Mouse (Mus musculus) kidney, embryonic 15.5 days (tissue): ENCODE data around the gene Rnf151. TPM values are rescaled to one million over a fixed set of nuclear protein-coding genes. Genes with fewer than 3 reads are reported as not detected.
A peak's percentile ranks its signal among the peaks of the same experiment; 100 is the strongest.
"Not testable (repeated sequence)": the region's sequence is repeated elsewhere in the genome, so short reads cannot be mapped to it uniquely, and the experiment has no call there.

Experiments
- ATAC-seq: fragments of 200-750 bp; cut with Nextera tagmentation; replicated peaks from 2 replicates; pipeline ENCODE4 v1.8.0; 2017; ENCODE audit warnings: moderate TSS enrichment; ENCODE audit not compliant: low FRiP score
- H3K27ac ChIP-seq: fragments of 300-500 bp; sonication (generic); 2 replicates; pipeline ENCODE4 v1.5.1; 2015; ENCODE audit warnings: mild to moderate bottlenecking, inconsistent platforms
- H3K27me3 ChIP-seq: fragments of 300-500 bp; sonication (generic); 2 replicates; pipeline ENCODE4 v1.6.1; 2015; ENCODE audit warnings: inconsistent platforms
- H3K36me3 ChIP-seq: fragments of 300-500 bp; sonication (generic); 2 replicates; pipeline ENCODE4 v1.6.1; 2015; ENCODE audit warnings: inconsistent platforms
- H3K4me1 ChIP-seq: fragments of 300-500 bp; sonication (generic); 2 replicates; pipeline ENCODE4 v1.6.1; 2015; ENCODE audit warnings: inconsistent platforms
- H3K4me2 ChIP-seq: fragments of 300-500 bp; sonication (generic); 2 replicates; pipeline ENCODE4 v1.6.1; 2015; ENCODE audit warnings: moderate library complexity, mild to moderate bottlenecking, inconsistent platforms
- H3K4me3 ChIP-seq: fragments of 300-500 bp; sonication (generic); replicated peaks from 2 replicates; pipeline ENCODE4 v1.5.1; 2015; ENCODE audit warnings: mild to moderate bottlenecking, inconsistent platforms
- H3K9ac ChIP-seq: fragments of 300-500 bp; sonication (generic); 2 replicates; pipeline ENCODE4 v1.6.1; 2015; ENCODE audit warnings: mild to moderate bottlenecking, inconsistent platforms
- H3K9me3 ChIP-seq: fragments of 300-500 bp; sonication (generic); replicated peaks from 2 replicates; pipeline ENCODE4 v1.6.1; 2016; ENCODE audit warnings: inconsistent platforms
- whole genome bisulfite sequencing: fragments of 180-500 bp; shearing (Covaris S2); methylation state at CpG from one replicate; pipeline ENCODE4 v1.1.7; 2015; ENCODE audit warnings: mixed read lengths; 5-methylcytosine and 5-hydroxymethylcytosine counted together
- polyA plus RNA-seq: library from polyadenylated mRNA; unstranded; fragments of >200 nt; fragmentation: Nextera tagmentation; extraction: Ambion mirVana; gene quantifications from 2 replicates; pipeline ENCODE4 v1.2.1, GENCODE M21; 2015

The Rnf151 gene
- polyA plus RNA-seq, 1 experiment from 2014 or later, result not detected

DNA sequence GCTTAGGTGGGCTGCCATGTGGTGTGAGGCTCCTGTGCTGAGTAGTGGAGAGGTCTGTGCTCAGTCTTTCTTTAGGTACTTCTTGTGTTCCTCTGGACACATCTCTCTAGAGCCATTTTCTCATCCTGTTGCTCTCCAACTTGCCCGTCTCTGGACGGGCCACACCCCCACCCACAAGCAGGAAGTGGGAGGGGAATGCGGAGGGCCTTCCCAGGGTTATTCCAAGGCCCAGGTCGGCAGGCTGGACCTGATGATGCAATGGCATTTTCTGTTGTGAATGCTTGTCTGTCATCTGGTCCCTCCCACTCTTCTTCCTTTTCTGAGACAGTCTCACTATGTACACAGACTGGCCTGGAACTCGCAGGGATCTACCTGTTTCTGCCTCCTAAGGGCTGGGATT lies 45.7 kb downstream of the Rnf151 start:
- H3K27me3 ChIP-seq, result no peaks in the 10 kb centered on the region
- H3K4me3 ChIP-seq, result peak overlapping the region; percentile 1; the same call in 1 of the 2 replicates
- H3K4me1 ChIP-seq, result peaks cover 43% of the 10 kb centered on the region
- peaks cover 13% of the 10 kb centered on the region for H3K36me3 ChIP-seq
- 20% methylated on average over 5 of the region's 5 CpGs for WGBS
- no peak for ATAC-seq
- peak overlapping the region; percentile 81 for H3K4me2 ChIP-seq
- H3K9me3 ChIP-seq, result no peaks in the 10 kb centered on the region
- H3K9ac ChIP-seq, result 0 out of 2 replicates have a peak overlapping the region, but pooled peaks have one; percentile 23
- H3K27ac ChIP-seq, result peak overlapping the region; percentile 22; the same call in 1 of the 2 replicates

DNA sequence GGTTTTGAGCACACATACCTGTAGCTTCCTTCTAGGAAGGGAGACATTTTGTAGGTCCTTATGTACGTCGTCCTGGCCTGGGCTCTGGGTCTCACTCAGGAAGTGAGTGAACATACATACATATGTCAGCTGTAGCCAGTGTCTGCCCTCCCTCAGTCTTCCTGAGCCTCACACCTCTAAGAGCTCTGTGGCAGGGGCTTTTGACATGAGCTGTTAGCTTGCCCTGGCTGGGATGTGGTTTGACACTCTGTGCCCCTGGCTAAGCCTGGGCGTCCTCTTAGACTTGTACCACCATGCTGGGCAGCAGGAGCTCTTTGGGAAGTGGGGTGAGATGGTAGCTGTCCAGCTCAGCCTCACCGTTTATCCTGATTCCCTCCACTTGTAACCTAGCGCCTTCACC lies 46.5 kb downstream of the Rnf151 start:
- Histone ChIP-seq H3K36me3 (peaks cover 5% of the 10 kb centered on the region; the same call in 1 of the 2 replicates), H3K4me2 (peak overlapping the region; percentile 81), H3K27me3 (no peaks in the 10 kb centered on the region), H3K27ac (peak overlapping the region; percentile 22; the same call in 1 of the 2 replicates), H3K9me3 (no peaks in the 10 kb centered on the region), H3K4me3 (peak overlapping the region; percentile 95), H3K4me1 (peaks cover 43% of the 10 kb centered on the region), H3K9ac (peak overlapping the region; percentile 96; the same call in 1 of the 2 replicates)
- 63% methylated on average over 5 of the region's 5 CpGs for WGBS
- ATAC-seq, result no peak

DNA sequence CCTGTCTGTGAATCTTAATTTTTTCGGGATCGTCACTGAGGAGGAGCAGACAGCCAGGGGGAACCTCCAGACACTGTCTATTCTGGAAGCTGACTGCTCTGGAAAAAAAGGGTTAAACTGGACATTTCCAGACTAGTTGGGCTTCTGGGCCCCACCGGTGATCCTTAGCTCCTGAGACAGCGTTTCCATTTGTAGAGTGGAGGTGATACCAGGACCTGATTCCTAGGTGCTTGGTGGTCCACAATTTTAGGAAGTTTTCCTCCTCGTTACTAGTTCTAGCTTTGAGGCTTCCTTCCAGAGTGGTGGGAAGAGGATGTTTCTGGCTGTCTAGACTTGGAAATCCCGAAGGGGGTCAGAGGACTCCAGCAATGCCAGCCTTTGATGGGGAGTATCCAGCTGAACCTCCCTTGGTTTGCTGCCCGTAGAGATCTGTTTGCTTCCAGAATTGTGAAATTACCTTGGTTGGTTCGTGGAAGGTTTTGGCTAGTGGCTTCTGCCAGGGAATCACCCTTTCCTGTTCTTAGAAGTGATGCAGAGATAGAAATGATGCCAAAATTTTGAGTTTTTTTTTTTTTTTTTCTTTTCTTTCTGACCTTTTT lies 47.5 kb downstream of the Rnf151 start:
- Histone ChIP-seq H3K4me2 (peak overlapping the region; percentile 81), H3K9me3 (no peaks in the 10 kb centered on the region), H3K4me3 (peak overlapping the region; percentile 95), H3K9ac (peak overlapping the region; percentile 96), H3K27ac (peak overlapping the region; percentile 81), H3K4me1 (peaks cover 39% of the 10 kb centered on the region), H3K36me3 (0 out of 2 replicates have a peak, but pooled peaks cover 4% of the 10 kb centered on the region), H3K27me3 (no peaks in the 10 kb centered on the region)
- WGBS, result 8% methylated on average over 8 of the region's 8 CpGs
- no peak for ATAC-seq

DNA sequence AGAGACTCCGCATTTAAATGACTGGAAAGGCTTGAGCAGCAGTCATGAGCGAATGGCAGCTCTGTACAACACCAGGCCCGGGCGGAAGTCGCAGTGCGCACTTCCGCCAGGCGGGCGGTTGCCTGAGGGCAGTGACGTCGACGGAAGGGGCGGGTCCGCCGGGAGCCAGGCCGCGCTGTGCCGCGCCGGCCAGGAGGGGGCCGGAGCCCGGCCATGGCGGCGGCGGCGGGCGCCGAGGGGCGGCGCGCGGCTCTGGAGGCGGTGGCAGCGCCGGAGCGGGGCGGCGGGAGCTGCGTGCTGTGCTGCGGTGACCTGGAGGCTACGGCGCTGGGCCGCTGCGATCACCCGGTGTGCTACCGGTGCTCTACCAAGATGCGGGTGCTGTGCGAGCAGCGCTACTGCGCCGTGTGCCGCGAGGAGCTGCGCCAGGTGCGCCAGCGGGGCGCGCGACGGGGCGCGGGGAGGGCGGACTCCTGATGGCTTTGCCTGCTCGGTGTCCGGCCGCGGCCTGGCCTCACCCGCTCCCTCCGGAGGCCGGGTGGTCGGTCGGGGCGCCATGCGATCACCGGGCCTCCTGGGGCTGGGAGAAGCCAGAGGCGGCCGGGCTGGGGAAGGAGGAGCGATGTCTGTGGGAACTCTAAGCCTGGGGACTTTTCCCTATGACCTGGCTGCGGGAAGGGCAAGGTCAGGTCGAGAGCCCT lies 48.2 kb downstream of the Rnf151 start, which contains the start of gene Zfp598:
Gene Zfp598, plus strand, starts transcription at position 143 of the 701 bp plus-strand sequence.
- 0 out of 2 replicates have a peak, but pooled peaks cover 4% of the 10 kb centered on the region for H3K36me3 ChIP-seq
- WGBS, result under 1% methylated on average over 73 of the region's 80 CpGs
- H3K27me3 ChIP-seq, result no peaks in the 10 kb centered on the region

DNA sequence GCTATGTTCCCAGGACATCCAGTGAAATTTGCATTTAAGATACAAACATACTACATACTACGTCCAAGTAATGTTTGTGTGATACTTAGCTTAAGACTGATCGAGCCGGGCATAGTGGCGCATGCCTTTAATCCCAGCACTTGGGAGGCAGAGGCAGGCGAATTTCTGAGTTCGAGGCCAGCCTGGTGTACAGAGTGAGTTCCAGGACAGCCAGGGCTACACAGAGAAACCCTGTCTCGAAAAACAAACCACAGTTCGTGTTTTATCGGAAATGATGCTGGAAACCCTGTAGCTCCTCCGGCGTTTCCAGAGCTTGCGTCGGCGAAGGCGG lies 48.7 kb downstream of the Rnf151 start:
- Histone ChIP-seq H3K27ac (peak overlapping the region; percentile 81), H3K9ac (peak overlapping the region; percentile 96), H3K4me2 (peak overlapping the region; percentile 81), H3K4me1 (peaks cover 39% of the 10 kb centered on the region), H3K4me3 (peak overlapping the region; percentile 95)
- H3K9me3 ChIP-seq, H3K36me3 ChIP-seq, H3K27me3 ChIP-seq: not testable (repeated sequence)
- 0 out of 2 replicates have a peak, but pooled peaks have one; percentile 11 for ATAC-seq
- WGBS, result 12% methylated on average over 15 of the region's 15 CpGs

More for the DNA sequence above, 48.2 kb downstream of the Rnf151 start, which contains the start of gene Zfp598:
- Histone ChIP-seq H3K4me3 (peak within 1 kb of the TSS; percentile 95), H3K9ac (peak within 1 kb of the TSS; percentile 96), H3K4me2 (peak within 1 kb of the TSS; percentile 81), H3K4me1 (peaks cover 39% of the 10 kb centered on the region), H3K9me3 (no peaks in the 10 kb centered on the region), H3K27ac (peak within 1 kb of the TSS; percentile 81)
- peak; percentile 97 for ATAC-seq

DNA sequence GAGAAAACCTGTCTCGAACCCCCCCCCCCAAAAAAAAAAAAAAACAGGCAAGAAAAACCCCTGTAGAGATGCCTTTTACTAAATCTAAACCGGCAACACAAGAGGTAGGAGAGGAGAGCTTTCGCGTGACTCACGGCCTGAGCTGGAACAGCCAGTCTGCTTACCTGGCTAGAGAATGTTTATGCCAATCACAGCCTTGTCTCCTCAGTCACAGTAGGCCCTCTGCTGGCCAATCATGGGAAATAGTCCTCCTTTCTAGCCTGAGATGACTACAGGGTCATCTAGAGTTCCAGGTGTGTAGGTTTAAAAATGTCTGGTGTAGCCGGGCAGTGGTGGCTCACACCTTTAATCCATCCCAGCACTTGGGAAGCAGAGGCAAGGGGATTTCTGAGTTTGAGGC lies 50.4 kb downstream of the Rnf151 start:
- Histone ChIP-seq H3K9me3 (no peaks in the 10 kb centered on the region), H3K36me3 (no peaks in the 10 kb centered on the region), H3K27me3 (0 out of 2 replicates have a peak, but pooled peaks cover 4% of the 10 kb centered on the region), H3K4me2 (no peak overlapping the region), H3K27ac (no peak overlapping the region), H3K4me1 (peaks cover 31% of the 10 kb centered on the region), H3K4me3 (no peak overlapping the region), H3K9ac (no peak overlapping the region)
- WGBS, result 29% methylated on average over 6 of the region's 6 CpGs
- no peak for ATAC-seq

DNA sequence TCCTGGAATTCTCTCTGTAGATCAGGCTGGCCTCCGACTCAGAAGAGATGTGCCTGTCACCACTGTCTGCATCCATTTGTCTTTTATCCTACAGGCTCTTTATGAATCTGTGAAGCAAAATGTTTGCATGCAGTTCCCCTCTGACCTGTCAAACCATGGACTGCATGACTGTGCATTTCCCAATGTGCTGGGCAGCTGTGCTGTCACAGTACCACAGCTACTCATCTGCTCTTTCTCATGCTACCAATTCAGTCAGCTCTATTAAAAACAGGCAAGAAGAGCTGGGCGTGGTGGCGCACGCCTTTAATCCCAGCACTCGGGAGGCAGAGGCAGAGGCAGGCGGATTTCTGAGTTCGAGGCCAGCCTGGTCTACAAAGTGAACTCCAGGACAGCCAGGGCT lies 50.9 kb downstream of the Rnf151 start:
- H3K27ac ChIP-seq, H3K36me3 ChIP-seq, H3K9me3 ChIP-seq, H3K4me3 ChIP-seq, H3K27me3 ChIP-seq, H3K4me2 ChIP-seq, ATAC-seq, H3K9ac ChIP-seq: not testable (repeated sequence)
- peaks cover 27% of the 10 kb centered on the region for H3K4me1 ChIP-seq
- WGBS, result 69% methylated on average over 7 of the region's 7 CpGs

Other genes with a start within 250 kb of the Rnf151 start
- 29.9 and 36.7 TPM in 2 replicates for gene E4f1, start 247.8 kb downstream of the Rnf151 start, polyA plus RNA-seq
- gene Pgp, start 247.7 kb downstream of the Rnf151 start, polyA plus RNA-seq, result 49.9 and 53.3 TPM in 2 replicates
- gene Bricd5, start 244.2 kb downstream of the Rnf151 start, polyA plus RNA-seq, result 0.39 and 0.58 TPM in 2 replicates
- gene Mlst8, start 239.0 kb downstream of the Rnf151 start, polyA plus RNA-seq, result 29.0 and 36.1 TPM in 2 replicates
- 1.8 and 2.3 TPM in 2 replicates for gene Caskin1, start 229.5 kb downstream of the Rnf151 start, polyA plus RNA-seq
- gene Traf7, start 190.1 kb downstream of the Rnf151 start, polyA plus RNA-seq, result 85.8 and 96.1 TPM in 2 replicates
- gene Rab26, start 183.9 kb downstream of the Rnf151 start, polyA plus RNA-seq, result 2.8 TPM in 2 replicates
- 21.3 and 21.9 TPM in 2 replicates for gene Pkd1, start 168.2 kb downstream of the Rnf151 start, polyA plus RNA-seq
- gene Tsc2, start 85.4 kb downstream of the Rnf151 start, polyA plus RNA-seq, result 60.8 and 71.0 TPM in 2 replicates
- gene Nthl1, start 85.4 kb downstream of the Rnf151 start, polyA plus RNA-seq, result 20.0 and 20.6 TPM in 2 replicates
- gene Slc9a3r2, start 67.7 kb downstream of the Rnf151 start, polyA plus RNA-seq, result 101 and 106 TPM in 2 replicates
- 0.35 and 0.43 TPM in 2 replicates for gene Npw, start 59.6 kb downstream of the Rnf151 start, polyA plus RNA-seq
- gene Zfp598, start 48.4 kb downstream of the Rnf151 start, polyA plus RNA-seq, result 23.9 and 27.6 TPM in 2 replicates
- gene Syngr3, start 28.1 kb downstream of the Rnf151 start, polyA plus RNA-seq, result 2.4 and 4.6 TPM in 2 replicates
- gene Gfer, start 21.9 kb downstream of the Rnf151 start, polyA plus RNA-seq, result 45.6 and 49.5 TPM in 2 replicates
- gene Noxo1, start 21.8 kb downstream of the Rnf151 start, polyA plus RNA-seq, result 1.5 and 3.4 TPM in 2 replicates
- gene Tbl3, start 10.4 kb downstream of the Rnf151 start, polyA plus RNA-seq, result 85.0 and 94.5 TPM in 2 replicates
- 1,520 and 1,607 TPM in 2 replicates for gene Rps2, start 53 bp upstream of the Rnf151 start, polyA plus RNA-seq
- gene Ndufb10, start 6.4 kb upstream of the Rnf151 start, polyA plus RNA-seq, result 237 and 238 TPM in 2 replicates
- not detected in 2 replicates for gene Rpl3l, start 9.8 kb upstream of the Rnf151 start, polyA plus RNA-seq
- gene Msrb1, start 18.6 kb upstream of the Rnf151 start, polyA plus RNA-seq, result 29.9 and 31.8 TPM in 2 replicates
- gene Hs3st6, start 34.9 kb upstream of the Rnf151 start, polyA plus RNA-seq, result 26.0 and 28.4 TPM in 2 replicates
- gene Meiob, start 86.2 kb upstream of the Rnf151 start, polyA plus RNA-seq, result 0.13 TPM in 1 of 2 replicates, not detected in the other
- 52.3 and 53.4 TPM in 2 replicates for gene Hagh, start 122.1 kb upstream of the Rnf151 start, polyA plus RNA-seq
- 39.3 and 40.8 TPM in 2 replicates for gene Fahd1, start 132.3 kb upstream of the Rnf151 start, polyA plus RNA-seq
- 1.7 and 2.1 TPM in 2 replicates for gene Igfals, start 147.9 kb upstream of the Rnf151 start, polyA plus RNA-seq
- gene Nubp2, start 168.3 kb upstream of the Rnf151 start, polyA plus RNA-seq, result 54.2 and 57.8 TPM in 2 replicates
- 40.6 and 43.7 TPM in 2 replicates for gene Spsb3, start 168.6 kb upstream of the Rnf151 start, polyA plus RNA-seq
- gene Eme2, start 177.0 kb upstream of the Rnf151 start, polyA plus RNA-seq, result 31.5 and 33.1 TPM in 2 replicates
- gene Mrps34, start 177.1 kb upstream of the Rnf151 start, polyA plus RNA-seq, result 94.0 and 105 TPM in 2 replicates
- gene Nme3, start 178.4 kb upstream of the Rnf151 start, polyA plus RNA-seq, result 77.2 and 80.0 TPM in 2 replicates
- 24.3 and 31.1 TPM in 2 replicates for gene Mapk8ip3, start 218.9 kb upstream of the Rnf151 start, polyA plus RNA-seq
- 219 and 228 TPM in 2 replicates for gene Jpt2, start 242.6 kb upstream of the Rnf151 start, polyA plus RNA-seq